Mouse (Mus musculus): Measurements from ENCODE around the gene Hdac7. TPM values are rescaled to one million over a fixed set of nuclear protein-coding genes. Genes with fewer than 3 reads are reported as not detected.

Hdac7 gene
- total and polyA plus RNA-seq, 2 experiments from 2014 or later = 24.2 to 29.2 TPM

DNA sequence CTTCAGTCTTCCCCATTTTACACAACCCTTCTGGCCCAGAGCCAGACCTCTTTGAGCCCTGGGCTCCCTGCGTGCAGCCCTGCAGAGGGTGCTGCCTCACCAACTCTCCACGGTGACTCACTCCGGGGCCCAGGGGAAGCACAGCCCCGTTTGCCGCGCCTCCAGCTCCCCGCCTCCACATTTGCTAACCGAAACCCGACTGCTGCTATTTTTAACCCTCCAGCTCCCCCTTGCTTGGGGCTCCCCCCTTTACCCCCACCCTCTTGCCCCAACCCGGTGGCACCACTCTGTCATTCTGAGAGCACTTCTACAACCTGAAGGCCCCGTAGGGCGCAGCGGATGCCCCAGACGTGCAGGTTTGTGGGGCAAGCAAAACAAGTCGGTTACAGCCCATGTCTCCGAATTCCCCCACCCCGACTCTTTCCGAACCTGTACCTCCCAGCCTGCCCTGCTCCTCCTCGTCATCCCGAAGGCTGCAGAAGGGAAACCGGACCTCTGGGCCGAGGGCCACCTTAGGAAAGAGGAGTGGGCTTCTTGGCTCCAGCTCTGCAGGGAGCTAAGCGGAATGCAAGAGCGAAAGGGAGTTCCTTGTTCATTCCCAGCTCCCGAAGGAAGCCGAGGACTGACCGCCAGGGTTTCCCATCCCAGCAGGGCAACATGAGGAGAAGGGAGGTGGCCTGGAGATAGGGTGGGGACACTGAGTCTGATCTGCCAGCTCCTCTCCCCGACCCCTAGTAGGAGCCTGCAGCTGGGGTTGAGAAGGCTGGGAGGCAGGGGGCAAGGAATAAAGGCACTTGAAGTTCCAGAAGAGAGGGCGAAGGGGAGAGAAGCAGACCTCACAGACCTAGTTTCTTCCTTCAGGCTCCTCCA, 19.0 kb downstream of the Hdac7 start:
- Histone ChIP-seq H3K4me3 (ENCODE audit: low read depth, low read length) (peak overlapping the region; percentile 6; the same call in 1 of the 2 replicates), H3K36me3 (ENCODE audit: insufficient read depth, low read length) (no peaks in the 10 kb centered on the region), H3K27ac (ENCODE audit: low read depth, low read length) (peak overlapping the region; percentile 51; the same call in 1 of the 2 replicates), H3K27me3 (ENCODE audit: insufficient read depth, low read length) (no peaks in the 10 kb centered on the region), H3K4me1 (ENCODE audit: insufficient read depth, low read length) (peaks cover 29% of the 10 kb centered on the region), H3K9ac (replicated peaks; ENCODE audit: low read length, poor library complexity, severe bottlenecking) (0 out of 2 replicates have a peak overlapping the region, but pooled peaks have one; percentile 36), H3K9me3 (ENCODE audit: low read length) (no peaks in the 10 kb centered on the region), H3K4me2 (ENCODE audit: low read depth, low read length, poor library complexity, severe bottlenecking) (peak overlapping the region; percentile 36)
- DNase-seq (ENCODE audit: low spot score) (peak; percentile 52), ATAC-seq (ENCODE audit: low FRiP score) (no peak)
- TF ChIP-seq CTCF (IDR thresholded peaks at IDR 0.05) = peak; percentile 41
- 19% methylated on average over 29 of the region's 29 CpGs for WGBS

GRCm38 (mm10) chr15:97824042-97824441, 20.3 kb downstream of the Hdac7 start:
- H3K4me3 ChIP-seq (ENCODE audit: low read depth, low read length) = no peak overlapping the region
- no peak for DNase-seq (ENCODE audit: low spot score)
- peaks cover 22% of the 10 kb centered on the region for H3K4me1 ChIP-seq (ENCODE audit: insufficient read depth, low read length)
- WGBS = 78% methylated on average over 6 of the region's 6 CpGs
- H3K36me3 ChIP-seq (ENCODE audit: insufficient read depth, low read length) = no peaks in the 10 kb centered on the region
- no peaks in the 10 kb centered on the region for H3K27me3 ChIP-seq (ENCODE audit: insufficient read depth, low read length)
- H3K9ac ChIP-seq (replicated peaks; ENCODE audit: low read length, poor library complexity, severe bottlenecking) = 0 out of 2 replicates have a peak overlapping the region, but pooled peaks have one; percentile 8
- no peak for TF ChIP-seq CTCF (IDR thresholded peaks at IDR 0.05)
- no peak overlapping the region for H3K4me2 ChIP-seq (ENCODE audit: low read depth, low read length, poor library complexity, severe bottlenecking)
- no peak for ATAC-seq (ENCODE audit: low FRiP score)
- H3K9me3 ChIP-seq (ENCODE audit: low read length) = no peaks in the 10 kb centered on the region
- H3K27ac ChIP-seq (ENCODE audit: low read depth, low read length) = no peak overlapping the region

GRCm38 (mm10) chr15:97823479-97823878, 20.8 kb downstream of the Hdac7 start:
- 52% methylated on average over 12 of the region's 12 CpGs for WGBS
- no peak overlapping the region for H3K4me2 ChIP-seq (ENCODE audit: low read depth, low read length, poor library complexity, severe bottlenecking)
- H3K4me1 ChIP-seq (ENCODE audit: insufficient read depth, low read length) = peaks cover 18% of the 10 kb centered on the region
- no peaks in the 10 kb centered on the region for H3K9me3 ChIP-seq (ENCODE audit: low read length)
- ATAC-seq (ENCODE audit: low FRiP score) (no peak), DNase-seq (ENCODE audit: low spot score) (no peak)
- no peak overlapping the region for H3K4me3 ChIP-seq (ENCODE audit: low read depth, low read length)
- H3K27ac ChIP-seq (ENCODE audit: low read depth, low read length) = no peak overlapping the region
- H3K36me3 ChIP-seq (ENCODE audit: insufficient read depth, low read length) = no peaks in the 10 kb centered on the region
- TF ChIP-seq CTCF (IDR thresholded peaks at IDR 0.05) = no peak
- no peak overlapping the region for H3K9ac ChIP-seq (replicated peaks; ENCODE audit: low read length, poor library complexity, severe bottlenecking)
- H3K27me3 ChIP-seq (ENCODE audit: insufficient read depth, low read length) = no peaks in the 10 kb centered on the region

GRCm38 (mm10) chr15:97822545-97823228, 21.6 kb downstream of the Hdac7 start:
- TF ChIP-seq CTCF (IDR thresholded peaks at IDR 0.05) = no peak
- H3K9ac ChIP-seq (replicated peaks; ENCODE audit: low read length, poor library complexity, severe bottlenecking) = no peak overlapping the region
- no peaks in the 10 kb centered on the region for H3K9me3 ChIP-seq (ENCODE audit: low read length)
- no peak for DNase-seq (ENCODE audit: low spot score)
- no peaks in the 10 kb centered on the region for H3K27me3 ChIP-seq (ENCODE audit: insufficient read depth, low read length)
- peaks cover 17% of the 10 kb centered on the region for H3K4me1 ChIP-seq (ENCODE audit: insufficient read depth, low read length)
- no peaks in the 10 kb centered on the region for H3K36me3 ChIP-seq (ENCODE audit: insufficient read depth, low read length)
- H3K4me3 ChIP-seq (ENCODE audit: low read depth, low read length) = no peak overlapping the region
- peak overlapping the region; percentile 2; the same call in 1 of the 2 replicates for H3K4me2 ChIP-seq (ENCODE audit: low read depth, low read length, poor library complexity, severe bottlenecking)
- 39% methylated on average over 12 of the region's 12 CpGs for WGBS
- H3K27ac ChIP-seq (ENCODE audit: low read depth, low read length) = no peak overlapping the region
- ATAC-seq (ENCODE audit: low FRiP score) = no peak

- Histone ChIP-seq H3K9me3 (ENCODE audit: low read length) (no peaks in the 10 kb centered on the region), H3K4me2 (ENCODE audit: low read depth, low read length, poor library complexity, severe bottlenecking) (no peak overlapping the region), H3K36me3 (ENCODE audit: insufficient read depth, low read length) (no peaks in the 10 kb centered on the region), H3K27me3 (ENCODE audit: insufficient read depth, low read length) (no peaks in the 10 kb centered on the region), H3K27ac (ENCODE audit: low read depth, low read length) (no peak overlapping the region), H3K9ac (replicated peaks; ENCODE audit: low read length, poor library complexity, severe bottlenecking) (no peak overlapping the region), H3K4me3 (ENCODE audit: low read depth, low read length) (no peak overlapping the region), H3K4me1 (ENCODE audit: insufficient read depth, low read length) (peaks cover 17% of the 10 kb centered on the region)
- ATAC-seq (ENCODE audit: low FRiP score) (no peak), DNase-seq (ENCODE audit: low spot score) (no peak)
- WGBS = 77% methylated on average over 6 of the region's 6 CpGs
- no peak for TF ChIP-seq CTCF (IDR thresholded peaks at IDR 0.05)
These were observed 22.3 kb downstream of the Hdac7 start for GRCm38 (mm10) chr15:97821983-97822363.

Measured in midbrain, postnatal 0 days (tissue).